Mouse (Mus musculus) hindbrain, postnatal 0 days (tissue): ENCODE measurements at regions not wholly inside any gene's neighbourhood (a gene's known extent, or its start where the extent isn't known, plus 50 kb on each side); places are given as distances from the start of the nearest gene placed in this dataset.

Experiments
- ATAC-seq: fragments of 200-750 bp; cut with Nextera tagmentation; 2 replicates; pipeline ENCODE4 v1.8.0; 2017; ENCODE audit warnings: mild to moderate bottlenecking, moderate TSS enrichment, moderate library complexity
- DNase-seq: peaks from one replicate; pipeline ENCODE4 v3.0.0-alpha.2; 2015; ENCODE audit warnings: low spot score
- H3K27ac ChIP-seq: fragments of 300-500 bp; sonication (generic); 2 replicates; pipeline ENCODE4 v1.5.1; 2014; ENCODE audit warnings: mild to moderate bottlenecking
- H3K27me3 ChIP-seq: fragments of 300-500 bp; sonication (generic); 2 replicates; pipeline ENCODE4 v1.6.1; 2014; ENCODE audit warnings: low read length, mixed read lengths; ENCODE audit not compliant: insufficient read depth
- H3K36me3 ChIP-seq: fragments of 300-500 bp; sonication (generic); 2 replicates; pipeline ENCODE4 v1.6.1; 2014; ENCODE audit warnings: low read length, mixed read lengths; ENCODE audit not compliant: insufficient read depth
- H3K4me1 ChIP-seq: fragments of 300-500 bp; sonication (generic); 2 replicates; pipeline ENCODE4 v1.6.1; 2014; ENCODE audit warnings: antibody characterized with exemption, low read length, mixed read lengths; ENCODE audit not compliant: insufficient read depth
- H3K4me2 ChIP-seq: fragments of 300-500 bp; sonication (generic); 2 replicates; pipeline ENCODE4 v1.6.1; 2014; ENCODE audit warnings: low read depth, mild to moderate bottlenecking, low read length, moderate library complexity, mixed read lengths
- H3K4me3 ChIP-seq: fragments of 300-500 bp; sonication (generic); 2 replicates; pipeline ENCODE4 v1.5.1; 2014; ENCODE audit warnings: low read length
- H3K9ac ChIP-seq: fragments of 300-500 bp; sonication (generic); replicated peaks from 2 replicates; pipeline ENCODE4 v1.6.1; 2014; ENCODE audit warnings: mild to moderate bottlenecking, low read length, moderate library complexity, mixed read lengths
- H3K9me3 ChIP-seq: fragments of 300-500 bp; sonication (generic); 2 replicates; pipeline ENCODE4 v1.6.1; 2016; ENCODE audit warnings: low read length, mixed read lengths
- CTCF ChIP-seq: IDR thresholded peaks from 2 replicates; pipeline ENCODE4 v1.5.1; 2016; ENCODE audit warnings: antibody characterized with exemption, control low read depth, low read depth
- WGBS: fragments of 180-500 bp; shearing (Covaris S2); extraction: QIAGEN DNeasy Blood & Tissue Kit; methylation state at CpG from one replicate; pipeline ENCODE4 v1.1.7; 2014; 5-methylcytosine and 5-hydroxymethylcytosine counted together

GRCm38 (mm10) chr17:9162676-9163075 is 174.5 kb downstream of the 1700010I14Rik start:
- H3K4me3 ChIP-seq: no peak overlapping the region
- TF ChIP-seq CTCF: no peak
- no peaks in the 10 kb centered on the region for H3K4me1 ChIP-seq
- no peaks in the 10 kb centered on the region for H3K27me3 ChIP-seq
- no peaks in the 10 kb centered on the region for H3K9me3 ChIP-seq
- H3K9ac ChIP-seq: no peak overlapping the region
- no peak for DNase-seq
- H3K27ac ChIP-seq: no peak overlapping the region
- 90% methylated on average over 5 of the region's 5 CpGs for WGBS
- H3K4me2 ChIP-seq: no peak overlapping the region
- ATAC-seq: no peak
- H3K36me3 ChIP-seq: no peaks in the 10 kb centered on the region

- ATAC-seq (no peak), DNase-seq (no peak)
- H3K9me3 ChIP-seq: no peaks in the 10 kb centered on the region
- 87% methylated on average over 3 of the region's 3 CpGs for WGBS
- no peak overlapping the region for H3K27ac ChIP-seq
- no peak for TF ChIP-seq CTCF
- no peak overlapping the region for H3K4me3 ChIP-seq
- no peak overlapping the region for H3K9ac ChIP-seq
- no peaks in the 10 kb centered on the region for H3K4me1 ChIP-seq
- no peaks in the 10 kb centered on the region for H3K27me3 ChIP-seq
- H3K36me3 ChIP-seq: no peaks in the 10 kb centered on the region
- no peak overlapping the region for H3K4me2 ChIP-seq
Observed at GRCm38 (mm10) chr17:9163285-9163684, 175.2 kb downstream of the 1700010I14Rik start.

DNA sequence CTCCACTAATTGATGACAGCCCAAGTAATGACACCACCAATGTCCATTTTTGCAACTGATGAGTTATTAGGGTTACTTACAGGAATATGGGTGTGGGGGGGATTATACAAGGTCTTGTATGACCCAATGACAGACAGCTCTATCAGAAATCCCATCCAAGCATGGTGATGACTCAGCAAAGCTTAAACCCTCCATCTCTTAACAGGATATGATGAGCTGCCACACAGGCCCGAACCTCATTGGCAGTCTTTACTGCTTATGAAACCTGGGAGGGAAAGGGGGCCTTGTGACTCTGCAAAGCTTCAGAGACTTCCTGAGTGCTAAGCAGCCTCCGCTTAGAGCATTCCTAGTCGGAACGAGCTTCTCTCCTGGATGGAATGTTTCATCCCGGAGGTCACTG is 176.4 kb downstream of the 1700010I14Rik start:
- Histone ChIP-seq H3K9ac (no peak overlapping the region), H3K36me3 (no peaks in the 10 kb centered on the region), H3K27ac (no peak overlapping the region), H3K27me3 (no peaks in the 10 kb centered on the region), H3K4me2 (no peak overlapping the region), H3K4me3 (no peak overlapping the region), H3K4me1 (no peaks in the 10 kb centered on the region), H3K9me3 (no peaks in the 10 kb centered on the region)
- no peak for TF ChIP-seq CTCF
- WGBS: 91% methylated on average over 5 of the region's 5 CpGs
- ATAC-seq: no peak
- no peak for DNase-seq

DNA sequence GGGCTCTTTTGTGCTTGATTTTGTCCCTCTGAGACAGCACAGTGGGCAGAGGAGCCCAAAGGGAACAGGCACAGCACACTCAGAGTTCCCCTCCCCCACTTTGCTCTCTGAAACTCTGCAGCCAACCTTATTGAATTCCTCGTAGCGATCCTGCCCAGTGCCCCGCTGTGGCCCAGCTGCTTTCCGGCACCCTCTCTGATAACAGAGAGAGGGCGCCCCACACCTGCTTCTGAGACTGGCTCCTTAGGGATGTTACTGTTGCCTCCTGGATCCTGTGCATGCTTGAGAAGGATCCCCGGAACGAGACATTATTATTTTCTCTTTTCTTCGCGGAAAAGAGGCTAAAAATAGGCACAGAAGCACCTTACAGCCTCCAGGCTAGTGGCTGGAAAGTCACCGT is 179.0 kb downstream of the 1700010I14Rik start:
- Histone ChIP-seq H3K4me1 (0 out of 2 replicates have a peak, but pooled peaks cover 2% of the 10 kb centered on the region), H3K27ac (peak overlapping the region; percentile 93), H3K4me2 (peak overlapping the region; percentile 70), H3K4me3 (peak overlapping the region; percentile 44), H3K27me3 (no peaks in the 10 kb centered on the region), H3K36me3 (no peaks in the 10 kb centered on the region), H3K9me3 (no peaks in the 10 kb centered on the region), H3K9ac (peak overlapping the region; percentile 56)
- WGBS: 0% methylated on average over 10 of the region's 10 CpGs
- DNase-seq (peak; percentile 85), ATAC-seq (peak; percentile 74)
- TF ChIP-seq CTCF: peak; percentile 74

DNA sequence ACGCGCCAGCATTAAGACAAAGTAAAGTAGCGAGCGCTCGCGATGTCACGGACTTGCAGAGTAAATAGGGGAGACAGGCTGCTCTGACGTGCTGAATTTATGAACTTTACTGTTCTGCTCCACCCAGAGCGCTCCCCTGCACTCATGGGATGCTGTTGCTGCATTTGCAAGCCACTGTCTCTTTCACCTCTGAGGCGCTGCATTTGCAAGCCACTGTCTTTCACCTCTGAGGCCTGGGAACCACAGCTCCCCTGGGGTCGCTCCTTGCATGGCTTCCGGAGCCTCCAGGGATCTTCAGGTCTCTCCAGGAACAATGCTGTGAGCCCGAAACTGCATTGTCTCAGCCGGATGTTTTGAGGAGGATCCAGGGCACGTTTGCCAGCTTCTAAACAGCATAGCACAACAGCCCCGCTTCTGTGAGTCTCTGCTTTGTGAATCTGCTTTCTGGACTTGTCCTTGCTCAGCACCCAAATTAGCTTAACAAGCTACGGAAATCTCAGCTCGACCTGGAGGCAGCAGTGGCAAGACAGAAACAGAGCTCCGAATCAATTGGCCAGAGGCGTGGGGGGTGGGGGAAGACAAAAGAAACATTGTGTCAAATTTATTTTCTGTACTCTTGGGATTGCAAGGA is 179.6 kb downstream of the 1700010I14Rik start:
- DNase-seq: peak; percentile 65
- Histone ChIP-seq H3K27ac (peak overlapping the region; percentile 93), H3K9me3 (no peaks in the 10 kb centered on the region), H3K4me1 (0 out of 2 replicates have a peak, but pooled peaks cover 2% of the 10 kb centered on the region), H3K9ac (peak overlapping the region; percentile 56), H3K36me3 (no peaks in the 10 kb centered on the region), H3K4me2 (peak overlapping the region; percentile 70), H3K4me3 (peak overlapping the region; percentile 44), H3K27me3 (no peaks in the 10 kb centered on the region)
- no peak for TF ChIP-seq CTCF
- ATAC-seq: peak; percentile 60
- under 1% methylated on average over 20 of the region's 20 CpGs for WGBS

- ATAC-seq: peak; percentile 75
- H3K9me3 ChIP-seq: no peaks in the 10 kb centered on the region
- H3K36me3 ChIP-seq: no peaks in the 10 kb centered on the region
- peak overlapping the region; percentile 56 for H3K9ac ChIP-seq
- peak; percentile 99 for TF ChIP-seq CTCF
- H3K4me3 ChIP-seq: peak overlapping the region; percentile 44
- H3K4me2 ChIP-seq: peak overlapping the region; percentile 70
- DNase-seq: peak; percentile 94
- peak overlapping the region; percentile 93 for H3K27ac ChIP-seq
- 0 out of 2 replicates have a peak, but pooled peaks cover 2% of the 10 kb centered on the region for H3K4me1 ChIP-seq
- 0% methylated on average over 5 of the region's 5 CpGs for WGBS
- H3K27me3 ChIP-seq: no peaks in the 10 kb centered on the region
Observed at GRCm38 (mm10) chr17:9168411-9168810, 180.3 kb downstream of the 1700010I14Rik start.

DNA sequence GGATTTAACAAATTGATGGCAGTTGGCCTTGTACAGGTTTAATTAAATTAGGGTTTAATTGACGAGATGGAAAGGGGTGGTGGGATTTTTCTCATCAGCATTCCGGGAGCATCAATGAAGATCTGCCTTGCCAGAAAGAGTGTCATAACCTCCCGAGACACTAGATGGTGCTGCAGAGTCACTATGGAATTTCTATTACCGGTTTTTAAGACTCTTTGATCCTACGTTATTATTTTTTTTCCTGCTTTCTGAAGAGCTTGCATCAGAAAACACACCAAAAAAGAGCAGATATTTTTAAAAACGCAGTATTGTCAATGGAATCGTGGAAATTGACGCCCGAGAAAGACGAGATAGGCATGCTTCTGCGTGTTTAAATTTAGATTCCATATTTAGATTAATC is 181.2 kb downstream of the 1700010I14Rik start:
- peak; percentile 85 for TF ChIP-seq CTCF
- no peak overlapping the region for H3K4me3 ChIP-seq
- H3K27me3 ChIP-seq: no peaks in the 10 kb centered on the region
- WGBS: 10% methylated on average over 11 of the region's 11 CpGs
- no peaks in the 10 kb centered on the region for H3K36me3 ChIP-seq
- DNase-seq (peak; percentile 91), ATAC-seq (no peak)
- H3K9ac ChIP-seq: no peak overlapping the region; the same call in 1 of the 2 replicates
- H3K27ac ChIP-seq: peak overlapping the region; percentile 93
- no peaks in the 10 kb centered on the region for H3K9me3 ChIP-seq
- H3K4me2 ChIP-seq: peak overlapping the region; percentile 31; the same call in 1 of the 2 replicates
- 0 out of 2 replicates have a peak, but pooled peaks cover 2% of the 10 kb centered on the region for H3K4me1 ChIP-seq
